Mouse (Mus musculus) brain, embryonic 18.5 days (tissue): ENCODE data around the gene Ppp1r14a.

ENCODE experiments used
- DNase-seq: peaks from one replicate; pipeline ENCODE4 v3.0.0-alpha.2; 2012; ENCODE audit warnings: low read depth, low spot score

Gene Ppp1r14a

GRCm38 (mm10) chr7:29288942-29289638 is at the start of gene Ppp1r14a:
TSS of gene Ppp1r14a (plus strand) at chr7:29289308.
- DNase-seq: no peak

GRCm38 (mm10) chr7:29244732-29245416 is 44.2 kb upstream of the Ppp1r14a start:
- no peak for DNase-seq

- DNase-seq: no peak
Observed at GRCm38 (mm10) chr7:29246015-29246414, 43.1 kb upstream of the Ppp1r14a start.

GRCm38 (mm10) chr7:29246619-29247313 is 42.3 kb upstream of the Ppp1r14a start:
- DNase-seq: no peak

GRCm38 (mm10) chr7:29247314-29247700 is 41.8 kb upstream of the Ppp1r14a start:
- no peak for DNase-seq

GRCm38 (mm10) chr7:29247706-29248105 is 41.4 kb upstream of the Ppp1r14a start:
- DNase-seq: no peak

- no peak for DNase-seq
Observed at GRCm38 (mm10) chr7:29248261-29248841, 40.8 kb upstream of the Ppp1r14a start, which contains the start of gene 2200002D01Rik. TSS of gene 2200002D01Rik (minus strand) at chr7:29248466.

GRCm38 (mm10) chr7:29251166-29251565 is 37.9 kb upstream of the Ppp1r14a start:
- no peak for DNase-seq

- no peak for DNase-seq
Observed at GRCm38 (mm10) chr7:29253842-29254241, 35.3 kb upstream of the Ppp1r14a start.

- no peak for DNase-seq
Observed at GRCm38 (mm10) chr7:29255875-29256274, 33.2 kb upstream of the Ppp1r14a start.

GRCm38 (mm10) chr7:29257368-29257767 is 31.7 kb upstream of the Ppp1r14a start:
- DNase-seq: no peak

GRCm38 (mm10) chr7:29259781-29260730 is 29.1 kb upstream of the Ppp1r14a start:
- DNase-seq: no peak

GRCm38 (mm10) chr7:29262151-29262550 is 27.0 kb upstream of the Ppp1r14a start:
- no peak for DNase-seq

GRCm38 (mm10) chr7:29263831-29264230 is 25.3 kb upstream of the Ppp1r14a start:
- no peak for DNase-seq

- DNase-seq: no peak
Observed at GRCm38 (mm10) chr7:29265636-29266035, 23.5 kb upstream of the Ppp1r14a start.

- no peak for DNase-seq
Observed at GRCm38 (mm10) chr7:29266931-29267330, 22.2 kb upstream of the Ppp1r14a start.

- no peak for DNase-seq
Observed at GRCm38 (mm10) chr7:29270445-29270844, 18.7 kb upstream of the Ppp1r14a start.

GRCm38 (mm10) chr7:29271687-29272465 is 17.2 kb upstream of the Ppp1r14a start:
- DNase-seq: no peak

GRCm38 (mm10) chr7:29276715-29277114 is 12.4 kb upstream of the Ppp1r14a start:
- no peak for DNase-seq

GRCm38 (mm10) chr7:29277510-29277909 is 11.6 kb upstream of the Ppp1r14a start:
- no peak for DNase-seq
